Mouse (Mus musculus) embryo, embryonic 10.5 days (tissue): ENCODE results near the gene Brox.
A peak's percentile ranks its signal among the peaks of the same experiment; 100 is the strongest.
"Not testable (repeated sequence)": the region's sequence is repeated elsewhere in the genome, so short reads cannot be mapped to it uniquely, and the experiment has no call there.

Experiments
- DNase-seq: peaks from one replicate; pipeline ENCODE4 v3.0.0-alpha.2; 2015; ENCODE audit warnings: low spot score

Gene Brox

DNA sequence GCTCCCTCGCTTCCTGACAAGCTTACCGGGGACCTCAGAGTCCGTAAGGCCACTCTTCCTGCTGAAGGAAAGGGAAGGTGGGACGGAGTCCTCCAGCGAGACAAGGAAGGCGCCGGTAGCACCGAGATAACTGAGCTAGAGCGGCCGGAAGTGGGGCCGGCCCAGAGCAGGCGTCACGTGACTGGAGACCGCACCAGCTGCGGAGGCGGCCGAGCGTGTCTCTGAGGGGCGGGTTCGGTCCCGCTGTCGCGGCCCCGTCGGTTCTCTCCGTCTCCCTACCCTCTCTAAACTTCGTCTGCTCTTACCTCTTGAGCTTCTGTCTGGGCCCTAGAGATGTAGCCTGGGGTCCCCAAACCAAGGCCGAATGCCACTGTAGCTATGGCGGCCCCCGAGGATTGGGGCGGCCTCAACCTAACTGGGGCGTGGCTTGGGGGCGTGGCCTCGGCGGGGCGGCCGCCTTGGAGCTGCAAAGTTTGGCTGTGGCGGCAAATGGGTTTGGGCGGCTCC is at the start of gene Brox:
Gene Brox (minus strand): TSS at position 393 of the 507 bp plus-strand sequence.
- peak; percentile 94 for DNase-seq

DNA sequence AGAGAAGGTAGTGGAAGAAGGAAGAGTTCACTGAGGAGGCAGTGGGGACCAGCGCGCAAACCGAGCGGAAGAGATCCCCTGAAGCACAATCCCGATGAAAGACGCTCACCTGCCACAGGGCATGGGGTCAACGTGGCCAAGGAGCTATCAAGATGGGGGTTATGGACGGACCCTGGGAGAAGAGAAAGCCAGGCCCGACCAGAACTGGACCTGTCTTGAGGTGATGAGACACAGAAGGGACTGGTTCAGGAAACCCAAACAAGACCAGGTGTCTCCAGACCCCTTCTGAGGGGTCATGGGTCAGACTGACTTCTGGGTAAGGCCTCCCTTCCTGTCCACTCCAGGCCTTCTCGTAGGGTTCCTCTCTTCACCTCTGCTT is 48.7 kb upstream of the Brox start:
- DNase-seq, result peak; percentile 8

DNA sequence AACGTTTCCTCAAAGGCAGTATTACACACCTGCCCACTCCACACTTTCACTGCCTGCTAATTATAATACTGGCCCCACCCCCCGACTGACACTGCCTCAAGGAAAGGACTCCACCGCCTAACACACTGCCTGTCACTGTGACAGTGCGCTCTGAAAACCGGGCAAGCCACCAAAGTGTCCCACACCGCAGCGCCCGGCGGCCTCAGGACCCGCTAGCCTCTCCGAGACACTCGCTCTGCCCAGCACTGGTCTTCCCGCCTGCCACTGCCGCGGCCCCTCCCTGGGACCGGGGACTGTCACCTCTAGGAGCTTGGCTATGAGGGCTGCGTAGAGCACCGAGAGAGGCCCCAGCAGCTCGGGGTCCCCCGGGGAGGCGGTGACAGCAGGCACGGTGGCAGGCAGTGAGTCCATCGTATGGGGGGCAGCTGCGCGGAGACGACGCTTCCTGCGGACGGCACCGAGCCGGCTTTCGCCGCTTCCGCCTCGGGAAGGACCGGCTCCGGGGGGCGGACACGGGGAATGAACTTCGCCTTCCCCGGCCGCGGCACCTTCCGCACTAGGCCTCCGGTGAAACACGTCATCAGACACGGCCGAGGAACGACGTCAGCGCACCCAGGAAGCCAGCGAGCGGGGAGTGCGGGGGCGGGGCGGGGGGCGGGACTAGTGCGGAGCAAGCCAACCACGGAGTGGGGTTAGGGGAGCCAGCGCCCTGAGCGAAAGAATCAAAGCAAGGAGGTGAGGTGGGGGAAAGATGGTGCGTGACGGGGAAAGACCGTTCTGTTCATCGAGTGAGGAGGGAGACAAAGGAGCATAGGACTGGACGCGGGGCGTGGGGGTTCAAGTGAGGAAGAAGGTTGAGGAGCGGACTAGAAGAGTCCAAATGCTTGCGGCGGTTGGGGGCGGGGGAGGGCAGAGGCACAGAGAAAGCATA is 48.1 kb upstream of the Brox start:
- DNase-seq, result peak; percentile 86

- DNase-seq, result not testable (repeated sequence)
Observed at GRCm38 (mm10) chr1:183342902-183343301, 45.8 kb upstream of the Brox start.

DNA sequence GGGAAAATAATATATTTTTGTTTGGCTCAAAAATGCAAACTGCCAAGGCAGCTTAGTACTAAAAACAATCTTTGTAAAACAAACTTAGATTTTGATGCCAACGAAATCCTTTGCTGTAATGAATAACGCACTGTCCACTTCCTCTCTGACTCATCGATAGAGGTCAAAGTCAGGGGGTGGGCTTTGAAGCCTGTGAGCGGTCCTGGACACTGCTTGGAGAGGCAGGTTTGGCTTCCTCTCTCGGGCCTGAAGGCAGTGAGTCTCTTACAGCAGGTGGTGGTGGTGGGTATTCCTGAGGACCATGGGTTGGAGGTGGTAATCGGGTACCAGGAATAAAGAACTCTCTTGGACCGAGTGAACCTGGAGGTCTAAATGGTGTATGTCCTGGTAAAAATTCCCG is 30.1 kb upstream of the Brox start:
- no peak for DNase-seq

DNA sequence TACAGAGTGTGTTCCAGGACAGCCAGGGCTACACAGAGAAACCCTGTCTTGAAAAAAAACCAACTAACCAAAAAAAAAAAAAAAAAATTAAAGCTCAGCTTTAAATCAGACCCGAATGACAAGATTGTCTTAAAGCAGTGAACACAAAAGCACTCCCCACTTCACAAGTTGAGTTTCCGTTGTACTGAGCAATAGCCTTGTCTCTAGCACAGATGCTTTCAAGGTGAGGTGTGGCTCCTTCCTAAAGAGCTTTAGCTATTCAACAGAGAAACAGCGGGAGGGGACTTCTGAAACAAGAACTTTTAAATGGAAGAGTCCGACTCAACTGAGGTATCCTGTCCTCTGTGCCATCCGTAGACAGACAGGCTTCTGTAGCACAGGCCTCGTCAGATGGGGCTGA is 27.4 kb upstream of the Brox start:
- no peak for DNase-seq

DNA sequence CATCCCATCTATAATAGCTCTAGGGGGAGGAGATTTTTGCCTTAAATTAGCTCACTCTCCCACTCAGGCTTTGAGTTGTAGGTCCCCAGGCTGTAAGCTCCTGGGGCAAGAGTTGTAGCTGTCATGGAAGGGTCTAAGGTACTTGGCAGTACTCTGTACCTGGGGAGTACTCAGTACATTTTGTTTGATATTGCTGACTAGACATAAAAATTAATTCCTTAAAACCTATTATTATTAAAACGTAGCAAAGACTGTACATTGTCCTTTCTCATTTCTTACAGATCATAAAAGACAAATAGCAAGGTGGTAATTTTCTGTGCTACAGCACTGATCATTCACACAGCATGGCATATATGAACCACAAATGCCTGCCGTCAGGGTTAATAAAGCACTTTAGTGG is 26.9 kb upstream of the Brox start:
- no peak for DNase-seq

DNA sequence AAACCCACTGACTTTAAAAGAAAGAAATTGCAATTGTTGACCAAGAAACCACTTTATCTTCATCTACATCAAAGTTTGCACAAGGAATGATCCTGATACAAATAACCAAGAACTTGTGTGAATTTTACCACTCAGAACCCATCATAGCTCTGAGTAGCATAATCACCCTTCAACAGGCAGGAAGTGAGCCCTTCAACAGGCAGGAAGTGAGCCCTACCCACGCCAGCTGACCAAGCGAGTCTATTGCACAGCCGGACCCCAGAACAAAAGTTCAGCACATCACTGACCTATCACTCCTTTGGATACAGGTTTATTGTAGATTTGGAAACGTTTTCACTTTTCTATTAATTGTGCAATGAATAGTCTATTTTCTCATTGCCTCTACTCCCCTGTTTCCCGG is 25.4 kb upstream of the Brox start:
- not testable (repeated sequence) for DNase-seq

GRCm38 (mm10) chr1:183320708-183321107 is 23.6 kb upstream of the Brox start:
- DNase-seq, result no peak

- DNase-seq, result peak; percentile 25
Observed at GRCm38 (mm10) chr1:183315783-183316182, 18.7 kb upstream of the Brox start.

DNA sequence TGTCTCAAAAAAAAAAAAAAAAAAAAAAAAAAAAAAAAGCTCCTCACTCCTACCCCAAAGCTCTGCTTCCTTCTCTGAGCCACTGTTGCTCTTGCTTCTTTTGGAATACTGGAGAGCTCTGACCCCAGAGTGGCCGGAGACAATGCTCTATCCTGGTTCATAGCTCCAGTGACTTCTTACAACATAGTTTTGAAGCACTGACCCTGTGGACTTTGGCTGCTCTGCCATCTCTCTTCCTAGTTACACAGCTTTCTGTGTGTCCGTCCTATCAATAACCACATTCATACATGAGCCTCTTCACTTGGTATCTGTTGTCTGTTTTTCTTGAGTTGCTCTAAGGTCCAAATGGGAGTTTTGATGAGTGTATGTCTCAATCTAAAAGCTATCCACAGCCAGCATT is 15.0 kb upstream of the Brox start:
- no peak for DNase-seq

DNA sequence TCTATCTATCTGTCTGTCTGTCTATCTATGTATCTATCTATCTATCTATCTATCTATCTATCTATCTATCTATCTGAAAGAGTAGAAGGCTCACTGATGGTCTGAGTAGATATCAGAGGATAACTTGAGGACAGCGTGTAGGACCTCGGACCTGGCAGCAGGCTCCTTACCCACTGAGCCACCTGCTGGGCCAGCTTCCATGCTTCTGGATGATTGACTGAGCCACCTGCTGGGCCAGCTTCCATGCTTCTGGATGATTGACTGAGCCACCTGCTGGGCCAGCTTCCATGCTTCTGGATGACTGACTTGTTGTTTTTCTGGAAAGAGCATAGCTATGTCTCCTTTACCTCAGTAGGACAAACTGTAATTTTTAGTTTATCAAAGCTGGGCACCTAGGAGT is 12.5 kb upstream of the Brox start:
- not testable (repeated sequence) for DNase-seq

GRCm38 (mm10) chr1:183308476-183308875 is 11.4 kb upstream of the Brox start:
- no peak for DNase-seq

GRCm38 (mm10) chr1:183307555-183307954 is 10.5 kb upstream of the Brox start:
- DNase-seq, result no peak

DNA sequence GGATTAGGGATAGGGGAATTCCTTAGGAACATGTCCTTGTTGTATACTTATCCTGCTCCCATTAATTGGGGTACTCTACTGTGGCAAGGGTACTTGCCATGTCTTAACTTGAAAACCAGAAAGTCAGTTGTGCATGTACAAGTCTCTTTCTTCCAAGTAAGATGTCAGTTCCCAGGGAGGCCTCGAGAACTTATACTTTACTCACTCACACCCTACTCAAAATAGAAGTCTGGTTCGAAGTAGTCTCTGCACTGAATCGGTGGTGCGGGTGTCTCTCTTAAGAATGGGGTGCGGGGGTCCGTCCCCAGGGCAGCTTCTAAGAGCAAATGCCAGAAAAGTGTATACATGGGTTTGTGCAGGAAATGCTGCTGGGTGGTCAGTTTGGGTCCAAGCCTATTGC is 2.1 kb upstream of the Brox start:
- DNase-seq, result peak; percentile 99

- DNase-seq, result peak; percentile 67
Observed at GRCm38 (mm10) chr1:183297886-183298489, 919 bp upstream of the Brox start.

GRCm38 (mm10) chr1:183297473-183297885 is 410 bp upstream of the Brox start:
- peak; percentile 67 for DNase-seq

DNA sequence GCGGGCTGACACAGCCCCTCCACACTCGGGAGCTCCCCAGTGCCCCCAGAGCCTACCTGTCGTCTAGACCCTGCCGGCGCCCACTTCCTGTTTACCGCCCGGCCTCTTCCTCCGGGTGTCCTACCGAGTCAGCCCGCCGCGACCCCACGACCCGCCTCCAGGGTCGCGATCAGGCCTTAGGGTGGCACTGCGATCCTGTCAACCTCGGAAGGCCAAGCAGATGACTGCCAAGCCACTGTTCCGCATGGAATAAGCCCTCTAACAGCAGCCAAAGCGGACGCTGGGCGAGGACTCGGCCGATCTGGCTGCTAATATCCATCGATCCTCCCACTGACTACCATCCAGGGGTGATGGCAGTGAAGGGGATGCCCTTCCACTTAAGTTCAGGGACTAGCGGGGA is 604 bp downstream of the Brox start, which contains the start of gene Aida:
Gene Aida (plus strand): TSS at position 126 of the 400 bp plus-strand sequence.
- peak; percentile 66 for DNase-seq

DNA sequence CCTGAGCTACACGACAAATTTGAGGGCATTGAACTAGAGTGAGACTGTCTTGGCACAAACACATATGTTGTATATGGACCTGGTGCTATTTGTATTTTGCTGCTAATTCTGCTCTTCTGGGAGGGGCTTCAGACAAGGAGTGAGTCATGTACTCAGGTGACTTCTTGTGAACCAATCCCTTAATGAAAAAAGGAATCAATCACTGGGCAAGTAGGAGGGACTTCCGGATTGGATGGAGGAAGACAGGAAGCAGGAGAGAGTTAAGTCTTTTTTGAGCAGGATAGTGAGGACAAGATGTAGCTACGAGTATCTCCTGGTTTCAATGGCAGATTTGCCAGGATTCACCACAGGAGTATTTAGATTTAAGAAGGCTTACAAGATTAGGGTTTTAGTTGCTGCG is 7.5 kb downstream of the Brox start:
- DNase-seq, result no peak

GRCm38 (mm10) chr1:183288351-183288750 is 8.7 kb downstream of the Brox start:
- DNase-seq, result no peak

GRCm38 (mm10) chr1:183275763-183276162 is 21.3 kb downstream of the Brox start:
- no peak for DNase-seq

- DNase-seq, result no peak
Observed at GRCm38 (mm10) chr1:183274385-183274784, 22.7 kb downstream of the Brox start.
